Mouse (Mus musculus) cortical plate, adult 2 months (tissue): ENCODE measurements around the gene Anapc1. TPM values are rescaled to one million over a fixed set of nuclear protein-coding genes. Genes with fewer than 3 reads are reported as not detected.

ENCODE experiments used
- H3K27ac ChIP-seq: fragments of 200-500 bp; 2 replicates; pipeline ENCODE4 v1.5.1; 2012; ENCODE audit warnings: low read length, control low read depth, inconsistent platforms; ENCODE audit not compliant: insufficient read depth
- H3K4me1 ChIP-seq: fragments of 200-500 bp; 2 replicates; pipeline ENCODE4 v1.6.1; 2011; ENCODE audit warnings: low read length; ENCODE audit not compliant: control insufficient read depth, insufficient read depth
- H3K4me3 ChIP-seq: fragments of 200-500 bp; 2 replicates; pipeline ENCODE4 v1.5.1; 2011; ENCODE audit warnings: mild to moderate bottlenecking, low read length, control low read depth; ENCODE audit not compliant: insufficient read depth
- CTCF ChIP-seq: fragments of 200-500 bp; IDR thresholded peaks from 2 replicates; pipeline ENCODE4 v1.5.1; 2011; ENCODE audit warnings: mild to moderate bottlenecking, control low read depth, low read length; ENCODE audit not compliant: insufficient read depth; ENCODE audit errors: extremely low read depth
- POLR2A ChIP-seq: fragments of 200-500 bp; IDR thresholded peaks from 2 replicates; pipeline ENCODE4 v1.6.1; 2011; ENCODE audit warnings: mild to moderate bottlenecking, low read length, control low read depth; ENCODE audit not compliant: insufficient read depth; ENCODE audit errors: extremely low read depth
- polyA plus RNA-seq: library from polyadenylated mRNA; depleted of rRNA; stranded (reverse); fragments of >200 nt; gene quantifications from 2 replicates; pipeline ENCODE4 v1.2.3, GENCODE M21; 2012; rRNA removed

Gene Anapc1
- polyA plus RNA-seq, 1 experiment: 36.5 TPM

GRCm38 (mm10) chr2:128582881-128583280 is 104.3 kb downstream of the Anapc1 start:
- Histone ChIP-seq H3K27ac (no peak overlapping the region), H3K4me1 (no peaks in the 10 kb centered on the region), H3K4me3 (no peak overlapping the region)
- TF ChIP-seq POLR2A: no peak
- TF ChIP-seq CTCF: no peak

GRCm38 (mm10) chr2:128572726-128573624 is 114.2 kb downstream of the Anapc1 start:
- Histone ChIP-seq H3K4me1 (no peaks in the 10 kb centered on the region), H3K27ac (no peak overlapping the region), H3K4me3 (no peak overlapping the region)
- TF ChIP-seq CTCF: peak; percentile 98
- TF ChIP-seq POLR2A: no peak

- no peak overlapping the region for H3K27ac ChIP-seq
- H3K4me1 ChIP-seq: no peaks in the 10 kb centered on the region
- H3K4me3 ChIP-seq: no peak overlapping the region
- TF ChIP-seq CTCF: no peak
- no peak for TF ChIP-seq POLR2A
Observed at GRCm38 (mm10) chr2:128571001-128571400, 116.2 kb downstream of the Anapc1 start.

GRCm38 (mm10) chr2:128568490-128568889 is 118.7 kb downstream of the Anapc1 start:
- Histone ChIP-seq H3K27ac (no peak overlapping the region), H3K4me1 (no peaks in the 10 kb centered on the region), H3K4me3 (no peak overlapping the region)
- TF ChIP-seq POLR2A (no peak), CTCF (no peak)

- Histone ChIP-seq H3K4me3 (no peak overlapping the region), H3K4me1 (no peaks in the 10 kb centered on the region), H3K27ac (no peak overlapping the region)
- TF ChIP-seq CTCF (no peak), POLR2A (no peak)
Observed at GRCm38 (mm10) chr2:128568018-128568417, 119.2 kb downstream of the Anapc1 start.

- Histone ChIP-seq H3K4me1 (no peaks in the 10 kb centered on the region), H3K4me3 (no peak overlapping the region), H3K27ac (no peak overlapping the region)
- TF ChIP-seq POLR2A (no peak), CTCF (no peak)
Observed at GRCm38 (mm10) chr2:128566304-128567147, 120.7 kb downstream of the Anapc1 start.

- H3K4me3 ChIP-seq: no peak overlapping the region
- H3K27ac ChIP-seq: no peak overlapping the region
- TF ChIP-seq POLR2A: no peak
- no peak for TF ChIP-seq CTCF
- H3K4me1 ChIP-seq: no peaks in the 10 kb centered on the region
Observed at GRCm38 (mm10) chr2:128565904-128566303, 121.3 kb downstream of the Anapc1 start.

GRCm38 (mm10) chr2:128564195-128564594 is 123.0 kb downstream of the Anapc1 start:
- Histone ChIP-seq H3K4me1 (no peaks in the 10 kb centered on the region), H3K4me3 (no peak overlapping the region), H3K27ac (no peak overlapping the region)
- TF ChIP-seq CTCF (no peak), POLR2A (no peak)

Other genes starting within 250 kb of the Anapc1 start
- not detected in 2 replicates for gene Spdye4c, start 96.2 kb downstream of the Anapc1 start, polyA plus RNA-seq
- 17.9 and 21.3 TPM in 2 replicates for gene Mertk, start 11.6 kb upstream of the Anapc1 start, polyA plus RNA-seq
- gene Tmem87b, start 130.7 kb upstream of the Anapc1 start, polyA plus RNA-seq: 26.4 and 27.9 TPM in 2 replicates
- gene Fbln7, start 175.6 kb upstream of the Anapc1 start, polyA plus RNA-seq: 1.5 and 2.4 TPM in 2 replicates